In the genomic region with DNA sequence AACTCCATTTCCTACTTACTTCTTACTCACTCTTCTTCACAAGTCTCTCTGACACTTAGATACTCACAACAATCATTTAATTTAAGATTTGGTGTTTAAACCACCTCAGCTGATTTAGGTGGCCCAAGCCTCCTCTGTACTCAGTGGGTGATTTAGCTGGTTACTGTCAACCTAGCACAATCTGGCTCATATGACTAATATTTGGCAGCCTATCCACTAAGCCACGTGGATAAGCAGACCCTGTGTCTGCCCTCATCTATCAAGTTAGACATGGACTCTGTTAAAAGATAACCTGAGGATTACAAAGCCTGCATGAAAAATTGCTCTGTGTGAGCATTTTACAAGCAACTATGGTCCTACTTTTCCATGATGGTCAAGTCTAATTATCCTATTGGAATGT, we compare ENCODE assay signal across 27 mouse cellular contexts. TPM values are rescaled to one million over a fixed set of nuclear protein-coding genes. Genes with fewer than 3 reads are reported as not detected.
A peak's percentile ranks its signal among the peaks of the same experiment; 100 is the strongest.
DNase-seq lines count a peak whose midpoint lies in the region; ATAC-seq lines count a peak whose summit lies in the region.
"Had no signal": no experiment of that assay in that cellular context is flagged by ENCODE, and none has a peak within 500 bp of the region (broad histone marks: within the 10 kb centered on the region; RNA-seq: fewer than 3 reads in every experiment).

No protein-coding gene starts in this region.

- H3K36me3 ChIP-seq in kidney, embryonic 14.5 days (ENCODE audit: control insufficient read depth, insufficient read depth, low read length): no peaks in the 10 kb centered on the region
- H3K36me3 ChIP-seq in kidney, embryonic 15.5 days: no peaks in the 10 kb centered on the region
- no peaks in the 10 kb centered on the region for H3K36me3 ChIP-seq in heart, embryonic 12.5 days
- H3K36me3 ChIP-seq: embryonic facial prominence, embryonic 12.5 days; embryonic facial prominence, embryonic 15.5 days; heart, embryonic 13.5 days had no signal

- no peaks in the 10 kb centered on the region for H3K27me3 ChIP-seq in kidney, embryonic 14.5 days (ENCODE audit: control insufficient read depth, insufficient read depth, low read length)
- no peaks in the 10 kb centered on the region for H3K27me3 ChIP-seq in kidney, embryonic 15.5 days
- H3K27me3 ChIP-seq in heart, embryonic 12.5 days (replicated peaks): no peaks in the 10 kb centered on the region
- H3K27me3 ChIP-seq: embryonic facial prominence, embryonic 12.5 days; embryonic facial prominence, embryonic 15.5 days; heart, embryonic 13.5 days had no signal

- no peak overlapping the region for H3K4me2 ChIP-seq in kidney, embryonic 14.5 days (replicated peaks; ENCODE audit: low read depth, low read length)
- H3K4me2 ChIP-seq in kidney, embryonic 15.5 days: no peak overlapping the region
- H3K4me2 ChIP-seq in heart, embryonic 12.5 days: no peak overlapping the region
- H3K4me2 ChIP-seq: embryonic facial prominence, embryonic 12.5 days; embryonic facial prominence, embryonic 15.5 days; heart, embryonic 13.5 days; hindbrain, embryonic 14.5 days had no signal

- no peak overlapping the region for H3K9ac ChIP-seq in kidney, embryonic 14.5 days (ENCODE audit: low read depth, low read length)
- no peak overlapping the region for H3K9ac ChIP-seq in kidney, embryonic 15.5 days
- H3K9ac ChIP-seq in heart, embryonic 12.5 days: no peak overlapping the region
- H3K9ac ChIP-seq: embryonic facial prominence, embryonic 12.5 days; embryonic facial prominence, embryonic 15.5 days; forebrain, postnatal 0 days; heart, embryonic 13.5 days; hindbrain, embryonic 14.5 days had no signal

- no peak overlapping the region for H3K4me3 ChIP-seq in kidney, embryonic 14.5 days (ENCODE audit: low read length)
- no peak overlapping the region for H3K4me3 ChIP-seq in kidney, embryonic 15.5 days (replicated peaks)
- H3K4me3 ChIP-seq in heart, embryonic 12.5 days: no peak overlapping the region
- H3K4me3 ChIP-seq: embryonic facial prominence, embryonic 12.5 days; embryonic facial prominence, embryonic 15.5 days; heart, embryonic 13.5 days had no signal

- no peak for ATAC-seq in kidney, embryonic 14.5 days (ENCODE audit: low FRiP score, low TSS enrichment)
- ATAC-seq in kidney, embryonic 15.5 days (replicated peaks; ENCODE audit: low FRiP score): no peak
- no peak for ATAC-seq in heart, embryonic 12.5 days (ENCODE audit: insufficient number of reproducible peaks, low FRiP score)
- ATAC-seq: forebrain, embryonic 14.5 days; forebrain, postnatal 0 days had no signal

- H3K4me1 ChIP-seq in kidney, embryonic 14.5 days (ENCODE audit: control insufficient read depth, insufficient read depth, low read length): no peaks in the 10 kb centered on the region
- no peaks in the 10 kb centered on the region for H3K4me1 ChIP-seq in kidney, embryonic 15.5 days
- no peaks in the 10 kb centered on the region for H3K4me1 ChIP-seq in heart, embryonic 12.5 days (replicated peaks)
- H3K4me1 ChIP-seq: embryonic facial prominence, embryonic 12.5 days; embryonic facial prominence, embryonic 15.5 days; heart, embryonic 13.5 days had no signal

- WGBS in kidney, embryonic 14.5 days: 55% methylated on average over 1 of the region's 1 CpGs
- WGBS in kidney, embryonic 15.5 days: 30% methylated on average over 1 of the region's 1 CpGs
- WGBS in heart, embryonic 12.5 days: 29% methylated on average over 1 of the region's 1 CpGs

- no peaks in the 10 kb centered on the region for H3K9me3 ChIP-seq in kidney, embryonic 14.5 days (ENCODE audit: control insufficient read depth, low read length)
- H3K9me3 ChIP-seq in kidney, embryonic 15.5 days (replicated peaks): no peaks in the 10 kb centered on the region
- H3K9me3 ChIP-seq in heart, embryonic 12.5 days (replicated peaks): no peaks in the 10 kb centered on the region
- H3K9me3 ChIP-seq: embryonic facial prominence, embryonic 12.5 days; embryonic facial prominence, embryonic 15.5 days; heart, embryonic 13.5 days had no signal

- peak; percentile 71 for DNase-seq in kidney, adult 11 months
- peak; percentile 69 to 79 for DNase-seq in kidney, adult 8-10 months
- DNase-seq in kidney, postnatal 14 days: peak; percentile 61
- DNase-seq in adrenal gland, adult 18-20 months (ENCODE audit: low spot score in 2 of 2): no peak
- DNase-seq in layer of hippocampus, postnatal 10 days (ENCODE audit: low spot score in 2 of 2): no peak
- DNase-seq: adrenal gland, adult 2 months; adrenal gland, postnatal 14 days; cerebellum, adult 11 months; cerebellum, adult 2 months; cerebellum, adult 9-11 months; cerebellum, postnatal 25 days; forebrain, postnatal 0 days; gastrocnemius, postnatal 25 days; heart, adult 18-20 months; heart, postnatal 14 days; heart, postnatal 4 days had no signal

- no peak overlapping the region for H3K27ac ChIP-seq in kidney, embryonic 14.5 days (ENCODE audit: low read depth, low read length)
- H3K27ac ChIP-seq in kidney, embryonic 15.5 days: no peak overlapping the region
- H3K27ac ChIP-seq in heart, embryonic 12.5 days (ENCODE audit: poor library complexity, severe bottlenecking): no peak overlapping the region
- H3K27ac ChIP-seq: embryonic facial prominence, embryonic 12.5 days; embryonic facial prominence, embryonic 15.5 days; heart, embryonic 13.5 days; hindbrain, embryonic 14.5 days had no signal

RNA-seq across cellular contexts. Expression of a gene that starts 19.7 kb away (rescaled TPM):
- 0.14 and 0.16 TPM in 2 replicates for polyA plus RNA-seq in kidney, embryonic 14.5 days (2014; fragmentation: Nextera tagmentation; extraction: Ambion mirVana)
- 0.23 and 0.28 TPM in 2 replicates for polyA plus RNA-seq in kidney, embryonic 15.5 days (2015; fragmentation: Nextera tagmentation; extraction: Ambion mirVana)
- under 1 TPM in 1 of 2 experiments, not detected in 1; 0.10 TPM for total RNA-seq in adrenal gland, adult 18-20 months (2021)
- 0.27 and 0.28 TPM in 2 replicates for polyA plus RNA-seq in heart, embryonic 12.5 days (2016; fragmentation: Nextera tagmentation; extraction: Ambion mirVana)
- total RNA-seq in layer of hippocampus, postnatal 10 days (2021): 1 to 10 TPM in 1 of 2 experiments, under 1 TPM in 1; 0.89 to 1.1 TPM
- total RNA-seq: adrenal gland, adult 2 months; adrenal gland, postnatal 14 days; common myeloid progenitor, adult 5-6 weeks; gastrocnemius, adult 8-10 months; gastrocnemius, postnatal 25 days had no signal
- polyA plus RNA-seq: adrenal gland, adult 2 months; embryonic facial prominence, embryonic 15.5 days; gonadal fat pad, adult 2 months had no signal

RNA-seq across cellular contexts. Expression of a gene that starts 25.5 kb away (rescaled TPM):
- polyA plus RNA-seq in kidney, embryonic 14.5 days (2014; fragmentation: Nextera tagmentation; extraction: Ambion mirVana): 9.1 and 15.4 TPM in 2 replicates
- polyA plus RNA-seq in kidney, embryonic 15.5 days (2015; fragmentation: Nextera tagmentation; extraction: Ambion mirVana): 9.0 and 9.7 TPM in 2 replicates
- total RNA-seq in adrenal gland, adult 18-20 months (2021): 10 to 100 TPM; 31.9 to 43.4 TPM
- polyA plus RNA-seq in heart, embryonic 12.5 days (2016; fragmentation: Nextera tagmentation; extraction: Ambion mirVana): 12.5 and 12.8 TPM in 2 replicates
- 10 to 100 TPM; 33.1 to 37.2 TPM for total RNA-seq in layer of hippocampus, postnatal 10 days (2021)

RNA-seq across cellular contexts. Expression of a gene that starts 58.0 kb away (rescaled TPM):
- 22.5 and 28.8 TPM in 2 replicates for polyA plus RNA-seq in kidney, embryonic 14.5 days (2014; fragmentation: Nextera tagmentation; extraction: Ambion mirVana)
- 15.8 and 16.7 TPM in 2 replicates for polyA plus RNA-seq in kidney, embryonic 15.5 days (2015; fragmentation: Nextera tagmentation; extraction: Ambion mirVana)
- total RNA-seq in adrenal gland, adult 18-20 months (2021): under 1 TPM; 0.48 to 0.86 TPM
- polyA plus RNA-seq in heart, embryonic 12.5 days (2016; fragmentation: Nextera tagmentation; extraction: Ambion mirVana): 18.0 and 18.4 TPM in 2 replicates
- 1 to 10 TPM; 3.1 to 3.2 TPM for total RNA-seq in layer of hippocampus, postnatal 10 days (2021)

Comparison
In these comparisons a context has a peak if more than half of its experiments do, and no peak if none do; other contexts are left out.
1. DNase-seq: peak in kidney, adult 11 months (single experiment), kidney, adult 8-10 months (2 of 2) and kidney, postnatal 14 days (single experiment); none in adrenal gland, adult 18-20 months (0 of 2) and layer of hippocampus, postnatal 10 days (0 of 2).